Mouse (Mus musculus) kidney, adult 8-10 months (tissue): ENCODE results near the gene Ksr2.
"Not testable (repeated sequence)": the region's sequence is repeated elsewhere in the genome, so short reads cannot be mapped to it uniquely, and the experiment has no call there.

Experiments used
- DNase-seq, 2 experiments: peaks; one replicate each; pipeline ENCODE4 v3.0.0; 2022

Ksr2 gene

GRCm38 (mm10) chr5:117541654-117542053 is 127.9 kb downstream of the Ksr2 start:
- no peak for DNase-seq

- DNase-seq = no peak
Measured at GRCm38 (mm10) chr5:117546694-117547268, 133.0 kb downstream of the Ksr2 start.

- DNase-seq = no peak
Measured at GRCm38 (mm10) chr5:117550992-117551391, 137.2 kb downstream of the Ksr2 start.

- no peak for DNase-seq
Measured at GRCm38 (mm10) chr5:117552096-117552495, 138.3 kb downstream of the Ksr2 start.

GRCm38 (mm10) chr5:117554505-117554904 is 140.7 kb downstream of the Ksr2 start:
- DNase-seq = no peak

- DNase-seq = no peak
Measured at GRCm38 (mm10) chr5:117556570-117556969, 142.8 kb downstream of the Ksr2 start.

- no peak for DNase-seq
Measured at GRCm38 (mm10) chr5:117561080-117561479, 147.3 kb downstream of the Ksr2 start.

GRCm38 (mm10) chr5:117566051-117566665 is 152.4 kb downstream of the Ksr2 start:
- DNase-seq = no peak

GRCm38 (mm10) chr5:117569190-117569795 is 155.5 kb downstream of the Ksr2 start:
- peak; percentile 74 to 84 for DNase-seq

- peak; percentile 30 to 50 for DNase-seq
Measured at GRCm38 (mm10) chr5:117572428-117572827, 158.6 kb downstream of the Ksr2 start.

GRCm38 (mm10) chr5:117574894-117575293 is 161.1 kb downstream of the Ksr2 start:
- DNase-seq = peak; percentile 30 to 67

- DNase-seq = no peak
Measured at GRCm38 (mm10) chr5:117577598-117577997, 163.8 kb downstream of the Ksr2 start.

- DNase-seq = peak; percentile 75 to 78
Measured at GRCm38 (mm10) chr5:117581711-117582110, 167.9 kb downstream of the Ksr2 start.

- no peak for DNase-seq
Measured at GRCm38 (mm10) chr5:117584428-117584827, 170.6 kb downstream of the Ksr2 start.

- no peak for DNase-seq
Measured at GRCm38 (mm10) chr5:117589266-117589665, 175.5 kb downstream of the Ksr2 start.

GRCm38 (mm10) chr5:117593273-117593672 is 179.5 kb downstream of the Ksr2 start:
- no peak for DNase-seq

- DNase-seq = no peak
Measured at GRCm38 (mm10) chr5:117596803-117597202, 183.0 kb downstream of the Ksr2 start.

- DNase-seq = no peak
Measured at GRCm38 (mm10) chr5:117602026-117602425, 188.2 kb downstream of the Ksr2 start.

GRCm38 (mm10) chr5:117607761-117608309 is 194.0 kb downstream of the Ksr2 start:
- DNase-seq = no peak

GRCm38 (mm10) chr5:117614331-117615024 is 200.7 kb downstream of the Ksr2 start:
- peak; percentile 44 to 63 for DNase-seq

- no peak for DNase-seq
Measured at GRCm38 (mm10) chr5:117620292-117620691, 206.5 kb downstream of the Ksr2 start.

- peak; percentile 8 to 29 for DNase-seq
Measured at GRCm38 (mm10) chr5:117622221-117622620, 208.4 kb downstream of the Ksr2 start.

GRCm38 (mm10) chr5:117623206-117623605 is 209.4 kb downstream of the Ksr2 start:
- DNase-seq = not testable (repeated sequence)
